Mouse (Mus musculus) natural killer cell, adult 2 months (primary cell): ENCODE data around the gene Zbtb42.

ENCODE experiments used
- DNase-seq, 2 experiments: peaks; one replicate each; pipeline ENCODE4 v3.0.0; 2022; ENCODE audit warnings: low spot score in 2 of 2

Zbtb42 gene

DNA sequence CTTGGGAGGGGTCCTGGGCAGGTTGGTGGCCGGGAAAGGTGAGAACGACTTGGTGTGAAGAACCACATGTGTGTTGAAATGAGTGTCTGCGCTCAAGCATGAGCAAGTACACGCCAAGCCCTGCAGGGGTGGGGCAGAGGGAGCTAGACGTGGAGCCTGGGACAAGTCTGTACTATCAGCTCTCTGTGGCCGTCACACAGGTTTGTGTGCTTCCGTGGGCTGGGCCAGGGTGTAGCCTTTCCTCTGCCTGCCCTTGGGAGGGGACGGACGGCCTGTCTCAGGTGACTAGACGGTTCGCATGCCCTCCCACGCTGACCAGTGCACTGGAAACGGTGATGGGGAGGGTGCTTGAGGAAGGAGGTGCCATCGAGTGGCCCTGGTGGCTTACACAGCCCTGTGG, 52.2 kb downstream of the Zbtb42 start:
- no peak for DNase-seq
